Mouse (Mus musculus) kidney, postnatal 36 days (tissue): ENCODE measurements at regions not wholly inside any gene's neighbourhood (a gene's known extent, or its start where the extent isn't known, plus 50 kb on each side); places are given as distances from the start of the nearest gene placed in this dataset.

Source experiments
- DNase-seq, 2 experiments: peaks; one replicate each; pipeline ENCODE4 v3.0.0; 2021 to 2022; ENCODE audit warnings: mixed read lengths in 2 of 2

GRCm38 (mm10) chr19:55985518-55985917 is 243.9 kb downstream of the Tcf7l2 start:
- no peak for DNase-seq

- DNase-seq, result no peak
Observed at GRCm38 (mm10) chr19:55991791-55992726, 250.4 kb downstream of the Tcf7l2 start.

- no peak for DNase-seq
Observed at GRCm38 (mm10) chr19:55992727-55993066, 251.1 kb downstream of the Tcf7l2 start.

- DNase-seq, result no peak
Observed at GRCm38 (mm10) chr19:55995721-55996120, 254.1 kb downstream of the Tcf7l2 start.

- DNase-seq, result no peak
Observed at GRCm38 (mm10) chr19:55998454-55999180, 257.0 kb downstream of the Tcf7l2 start.

GRCm38 (mm10) chr19:55999409-55999808 is 257.8 kb downstream of the Tcf7l2 start:
- no peak for DNase-seq

- no peak for DNase-seq
Observed at GRCm38 (mm10) chr19:56001428-56001827, 259.8 kb downstream of the Tcf7l2 start.

GRCm38 (mm10) chr19:56005886-56006285 is 264.3 kb downstream of the Tcf7l2 start:
- DNase-seq, result no peak

GRCm38 (mm10) chr19:56007433-56007832 is 265.8 kb downstream of the Tcf7l2 start:
- DNase-seq, result no peak

- DNase-seq, result no peak
Observed at GRCm38 (mm10) chr19:56010766-56011165, 269.1 kb downstream of the Tcf7l2 start.

GRCm38 (mm10) chr19:56011292-56011691 is 269.7 kb downstream of the Tcf7l2 start:
- DNase-seq, result no peak

GRCm38 (mm10) chr19:56016548-56017346 is 270.2 kb upstream of the Habp2 start:
- no peak for DNase-seq

- DNase-seq, result no peak
Observed at GRCm38 (mm10) chr19:56017524-56017923, 269.4 kb upstream of the Habp2 start.

- no peak for DNase-seq
Observed at GRCm38 (mm10) chr19:56019143-56019542, 267.8 kb upstream of the Habp2 start.

GRCm38 (mm10) chr19:56022348-56022747 is 264.6 kb upstream of the Habp2 start:
- DNase-seq, result no peak

GRCm38 (mm10) chr19:56024599-56024998 is 262.3 kb upstream of the Habp2 start:
- no peak for DNase-seq

GRCm38 (mm10) chr19:56029428-56030281 is 257.3 kb upstream of the Habp2 start:
- DNase-seq, result peak; percentile 4 to 35

- DNase-seq, result no peak
Observed at GRCm38 (mm10) chr19:56030401-56030925, 256.5 kb upstream of the Habp2 start.

- DNase-seq, result no peak
Observed at GRCm38 (mm10) chr19:56034552-56034951, 252.4 kb upstream of the Habp2 start.

GRCm38 (mm10) chr19:56037584-56037983 is 249.4 kb upstream of the Habp2 start:
- no peak for DNase-seq

- DNase-seq, result no peak
Observed at GRCm38 (mm10) chr19:56039091-56040004, 247.6 kb upstream of the Habp2 start.
